Mouse (Mus musculus) midbrain, postnatal 0 days (tissue): ENCODE measurements around the gene Glrp1. TPM values are rescaled to one million over a fixed set of nuclear protein-coding genes. Genes with fewer than 3 reads are reported as not detected.

Experiments
- ATAC-seq: fragments of 200-750 bp; cut with Nextera tagmentation; 2 replicates; pipeline ENCODE4 v1.8.0; 2017; ENCODE audit warnings: moderate number of reproducible peaks, mild to moderate bottlenecking, moderate TSS enrichment, moderate library complexity; ENCODE audit not compliant: low FRiP score
- DNase-seq: peaks from one replicate; pipeline ENCODE4 v3.0.0-alpha.2; 2015; ENCODE audit warnings: low spot score
- H3K27ac ChIP-seq: fragments of 300-500 bp; sonication (generic); 2 replicates; pipeline ENCODE4 v1.5.1; 2014; ENCODE audit warnings: low read depth, mild to moderate bottlenecking, low read length, mixed read lengths
- H3K27me3 ChIP-seq: fragments of 300-500 bp; sonication (generic); 2 replicates; pipeline ENCODE4 v1.6.1; 2014; ENCODE audit warnings: low read length, control low read depth, mixed read lengths; ENCODE audit not compliant: insufficient read depth
- H3K36me3 ChIP-seq: fragments of 300-500 bp; sonication (generic); 2 replicates; pipeline ENCODE4 v1.6.1; 2014; ENCODE audit warnings: low read length, control low read depth, mixed read lengths; ENCODE audit not compliant: insufficient read depth
- H3K4me1 ChIP-seq: fragments of 300-500 bp; sonication (generic); 2 replicates; pipeline ENCODE4 v1.6.1; 2014; ENCODE audit warnings: mild to moderate bottlenecking, control low read depth, antibody characterized with exemption, low read length, mixed read lengths; ENCODE audit not compliant: insufficient read depth
- H3K4me2 ChIP-seq: fragments of 300-500 bp; sonication (generic); 2 replicates; pipeline ENCODE4 v1.6.1; 2014; ENCODE audit warnings: low read depth, mild to moderate bottlenecking, low read length, mixed read lengths; ENCODE audit not compliant: poor library complexity, severe bottlenecking
- H3K4me3 ChIP-seq: fragments of 300-500 bp; sonication (generic); 2 replicates; pipeline ENCODE4 v1.5.1; 2014; ENCODE audit warnings: low read depth, mild to moderate bottlenecking, low read length, moderate library complexity
- H3K9ac ChIP-seq: fragments of 300-500 bp; sonication (generic); replicated peaks from 2 replicates; pipeline ENCODE4 v1.6.1; 2014; ENCODE audit warnings: mild to moderate bottlenecking, low read length, moderate library complexity, mixed read lengths; ENCODE audit not compliant: poor library complexity, severe bottlenecking
- H3K9me3 ChIP-seq: fragments of 300-500 bp; sonication (generic); 2 replicates; pipeline ENCODE4 v1.6.1; 2016; ENCODE audit warnings: low read length, control low read depth
- CTCF ChIP-seq: IDR thresholded peaks from 2 replicates; pipeline ENCODE4 v1.5.1; 2016; ENCODE audit warnings: antibody characterized with exemption, mild to moderate bottlenecking
- WGBS: fragments of 180-500 bp; shearing (Covaris S2); extraction: QIAGEN DNeasy Blood & Tissue Kit; methylation state at CpG from one replicate; pipeline ENCODE4 v1.1.7; 2014; 5-methylcytosine and 5-hydroxymethylcytosine counted together
- polyA plus RNA-seq: library from polyadenylated mRNA; unstranded; fragments of >200 nt; fragmentation: Nextera tagmentation; extraction: Ambion mirVana; gene quantifications from 2 replicates; pipeline ENCODE4 v1.2.1, GENCODE M21; 2015
- total RNA-seq: library from RNA; depleted of rRNA; stranded (reverse); fragments of >200 nt; gene quantifications from 2 replicates; pipeline ENCODE4 v1.2.3, GENCODE M21; 2014; rRNA removed

Glrp1 gene
- total and polyA plus RNA-seq, 2 experiments from 2014 or later: 0.07 TPM; not detected in 1

DNA sequence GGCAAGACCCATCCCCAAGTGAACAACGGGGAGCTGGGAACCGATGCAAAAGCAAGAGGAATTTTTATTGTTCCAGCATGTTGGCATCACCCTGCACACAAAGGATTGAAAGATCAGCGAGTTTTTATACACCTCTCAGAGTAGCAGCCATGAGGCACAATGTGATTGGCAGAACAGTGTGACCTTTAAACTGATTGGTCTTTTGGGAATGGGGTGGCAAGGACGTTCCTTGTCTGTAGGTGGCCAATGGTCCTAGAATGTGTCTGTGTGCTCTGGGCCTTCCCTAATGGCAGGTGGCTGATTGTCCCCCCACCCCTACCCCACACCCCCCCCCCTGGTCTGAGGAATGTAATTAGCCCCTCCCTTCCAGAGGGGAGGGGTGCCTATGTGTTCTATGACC is 50.7 kb downstream of the Glrp1 start:
- 85% methylated on average over 4 of the region's 4 CpGs for WGBS
- DNase-seq: no peak
- TF ChIP-seq CTCF: no peak

DNA sequence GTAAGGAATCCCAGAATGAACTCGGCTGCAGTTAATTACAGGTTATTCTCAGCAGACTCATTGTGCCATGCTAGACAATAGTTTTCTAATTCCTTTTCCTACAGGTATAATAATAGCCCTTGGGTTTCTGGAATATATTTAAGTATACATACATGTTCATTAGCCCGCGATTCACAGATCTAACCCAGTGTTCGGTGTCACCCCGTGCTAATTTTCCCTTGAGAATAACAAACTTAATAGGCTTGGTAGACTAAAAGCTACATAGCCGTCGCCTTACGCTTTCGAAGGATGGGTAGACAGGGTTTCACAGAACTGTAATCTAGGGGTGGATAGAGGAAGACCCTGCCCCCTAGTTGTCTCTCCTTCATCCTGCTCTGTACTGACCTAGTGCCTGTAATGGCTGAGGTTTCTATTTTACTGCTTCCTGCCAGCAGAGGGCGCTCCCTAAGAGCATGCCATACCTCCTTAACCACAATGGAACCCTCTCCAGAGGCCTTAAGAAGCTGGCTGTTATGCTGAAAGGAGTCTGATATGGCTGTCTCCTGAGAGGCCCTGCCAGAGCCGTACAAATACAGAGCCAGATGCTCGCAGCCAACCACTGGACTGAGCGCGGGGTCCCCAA is 53.3 kb downstream of the Glrp1 start:
- H3K4me1 ChIP-seq: 0 out of 2 replicates have a peak, but pooled peaks cover 4% of the 10 kb centered on the region
- no peaks in the 10 kb centered on the region for H3K27me3 ChIP-seq
- 47% methylated on average over 14 of the region's 14 CpGs for WGBS
- 0 out of 2 replicates have a peak, but pooled peaks have one; percentile 55 for ATAC-seq
- TF ChIP-seq CTCF: peak; percentile 90
- no peak overlapping the region for H3K27ac ChIP-seq
- H3K4me3 ChIP-seq: no peak overlapping the region
- 0 out of 2 replicates have a peak, but pooled peaks cover 3% of the 10 kb centered on the region for H3K9me3 ChIP-seq
- H3K4me2 ChIP-seq: no peak overlapping the region
- no peak overlapping the region for H3K9ac ChIP-seq
- DNase-seq: peak; percentile 78
- no peaks in the 10 kb centered on the region for H3K36me3 ChIP-seq

More for the DNA sequence above, 50.7 kb downstream of the Glrp1 start:
- H3K9ac ChIP-seq: no peak overlapping the region
- H3K4me2 ChIP-seq: no peak overlapping the region
- H3K27ac ChIP-seq: no peak overlapping the region
- H3K4me1 ChIP-seq: 0 out of 2 replicates have a peak, but pooled peaks cover 4% of the 10 kb centered on the region
- H3K9me3 ChIP-seq: 0 out of 2 replicates have a peak, but pooled peaks cover 3% of the 10 kb centered on the region
- H3K27me3 ChIP-seq: no peaks in the 10 kb centered on the region
- H3K4me3 ChIP-seq: no peak overlapping the region
- no peaks in the 10 kb centered on the region for H3K36me3 ChIP-seq
- ATAC-seq: no peak

DNA sequence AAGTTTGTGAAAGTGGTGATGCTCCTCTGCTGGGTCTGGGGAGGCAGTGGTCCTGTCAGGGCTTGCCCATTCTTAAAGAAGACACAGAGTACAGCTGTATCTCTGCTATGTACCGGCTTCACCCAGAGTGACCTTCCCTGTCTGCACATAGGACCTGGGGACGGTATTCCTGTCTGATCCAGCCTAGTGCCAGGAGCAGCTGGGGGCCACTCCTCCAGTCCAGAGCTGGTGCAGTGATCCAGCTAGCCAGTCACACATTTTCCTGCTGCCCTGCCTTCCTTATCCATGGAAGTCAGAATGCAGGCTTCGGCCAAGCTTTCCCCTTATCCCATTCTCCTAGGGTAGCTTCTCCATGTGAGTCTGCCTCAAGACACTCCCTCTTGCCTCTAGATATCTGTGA is 54.1 kb downstream of the Glrp1 start:
- Histone ChIP-seq H3K9ac (no peak overlapping the region), H3K27ac (no peak overlapping the region), H3K4me3 (no peak overlapping the region), H3K4me2 (no peak overlapping the region), H3K27me3 (no peaks in the 10 kb centered on the region), H3K4me1 (0 out of 2 replicates have a peak, but pooled peaks cover 4% of the 10 kb centered on the region), H3K9me3 (0 out of 2 replicates have a peak, but pooled peaks cover 3% of the 10 kb centered on the region), H3K36me3 (no peaks in the 10 kb centered on the region)
- 64% methylated on average over 3 of the region's 3 CpGs for WGBS
- no peak for TF ChIP-seq CTCF
- no peak for DNase-seq
- no peak for ATAC-seq

DNA sequence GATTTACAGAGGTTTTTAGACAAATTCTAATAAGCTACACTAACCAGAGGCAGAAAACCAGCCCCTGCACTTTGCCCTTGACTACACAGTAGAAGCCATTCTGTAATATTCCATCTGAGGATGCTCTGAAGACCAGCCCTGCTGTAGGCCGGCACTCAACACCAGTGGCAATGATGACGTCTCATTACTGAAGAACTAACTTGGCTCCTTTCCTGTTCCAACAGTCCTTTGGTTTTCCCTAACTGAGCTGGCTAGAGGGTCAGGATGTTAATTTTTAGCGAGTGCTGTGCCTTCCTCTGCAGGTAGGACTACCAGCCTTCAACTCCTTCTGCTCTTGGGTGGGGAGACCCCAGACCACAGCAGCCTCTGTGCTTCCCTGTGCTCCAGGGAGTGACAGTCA is 55.2 kb downstream of the Glrp1 start:
- no peaks in the 10 kb centered on the region for H3K27me3 ChIP-seq
- no peak overlapping the region for H3K4me2 ChIP-seq
- ATAC-seq (no peak), DNase-seq (no peak)
- WGBS: 55% methylated on average over 3 of the region's 3 CpGs
- no peak overlapping the region for H3K4me3 ChIP-seq
- no peaks in the 10 kb centered on the region for H3K36me3 ChIP-seq
- no peak overlapping the region for H3K27ac ChIP-seq
- no peak for TF ChIP-seq CTCF
- no peak overlapping the region for H3K9ac ChIP-seq
- 0 out of 2 replicates have a peak, but pooled peaks cover 3% of the 10 kb centered on the region for H3K9me3 ChIP-seq
- 0 out of 2 replicates have a peak, but pooled peaks cover 4% of the 10 kb centered on the region for H3K4me1 ChIP-seq

DNA sequence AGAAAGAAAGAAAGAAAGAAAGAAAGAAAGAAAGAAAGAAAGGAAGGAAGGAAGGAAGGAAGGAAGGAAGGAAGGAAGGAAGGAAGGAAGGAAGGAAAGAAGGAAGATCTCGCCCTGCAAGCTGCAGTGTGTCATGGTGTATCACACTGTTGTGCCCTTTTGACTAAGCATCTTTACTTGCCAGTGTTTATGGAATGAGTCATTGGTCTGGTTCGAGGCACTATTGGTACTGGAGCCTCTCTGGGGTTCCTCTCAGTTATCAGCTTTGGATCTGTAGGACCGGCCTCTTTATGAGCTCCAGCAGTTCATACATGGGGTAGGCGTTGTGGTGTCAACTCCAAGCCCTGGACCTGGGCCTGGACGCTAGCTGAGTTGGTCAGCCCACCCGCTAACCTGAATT is 57.7 kb downstream of the Glrp1 start:
- no peak for ATAC-seq
- no peak for TF ChIP-seq CTCF
- WGBS: 90% methylated on average over 6 of the region's 6 CpGs

DNA sequence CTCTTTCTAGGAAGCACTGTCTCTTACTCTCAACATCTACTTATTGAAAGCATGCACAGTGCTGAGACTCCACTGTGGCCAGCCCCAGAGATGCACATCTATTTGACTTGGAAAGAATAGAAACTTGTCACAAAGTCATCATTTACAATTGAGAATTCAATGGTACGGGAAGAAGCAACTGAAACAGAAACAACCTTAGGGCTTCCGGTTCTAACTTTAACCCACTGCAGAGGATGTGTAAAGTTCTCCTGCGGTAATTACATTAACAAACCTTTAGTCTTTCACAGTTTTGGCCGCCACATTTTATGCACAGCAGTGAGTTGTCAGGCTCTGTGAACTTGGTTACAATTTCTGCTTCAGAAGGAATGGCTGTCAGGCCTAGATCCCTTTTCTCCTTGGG is 59.2 kb downstream of the Glrp1 start:
- no peak for ATAC-seq
- Histone ChIP-seq H3K27ac (no peak overlapping the region), H3K27me3 (no peaks in the 10 kb centered on the region), H3K4me1 (no peaks in the 10 kb centered on the region), H3K4me3 (no peak overlapping the region), H3K36me3 (no peaks in the 10 kb centered on the region), H3K4me2 (no peak overlapping the region), H3K9me3 (no peaks in the 10 kb centered on the region), H3K9ac (no peak overlapping the region)
- no peak for TF ChIP-seq CTCF
- WGBS: 78% methylated on average over 4 of the region's 4 CpGs
- DNase-seq: no peak

More for the DNA sequence above, 57.7 kb downstream of the Glrp1 start:
- Histone ChIP-seq H3K27me3 (no peaks in the 10 kb centered on the region), H3K4me2 (no peak overlapping the region), H3K4me3 (no peak overlapping the region), H3K9me3 (no peaks in the 10 kb centered on the region), H3K36me3 (no peaks in the 10 kb centered on the region), H3K9ac (no peak overlapping the region), H3K4me1 (0 out of 2 replicates have a peak, but pooled peaks cover 4% of the 10 kb centered on the region), H3K27ac (no peak overlapping the region)
- DNase-seq: no peak

Other genes starting within 250 kb of the Glrp1 start
- gene Hjurp, start 232.4 kb downstream of the Glrp1 start, total RNA-seq: 88.0 and 96.8 TPM in 2 replicates
- 42.3 and 45.9 TPM in 2 replicates for gene Hjurp, start 232.4 kb downstream of the Glrp1 start, polyA plus RNA-seq
- gene Trpm8, start 232.4 kb downstream of the Glrp1 start, total RNA-seq: 1.2 TPM in 2 replicates
- gene Trpm8, start 232.4 kb downstream of the Glrp1 start, polyA plus RNA-seq: 0.21 and 0.29 TPM in 2 replicates
- 2.8 TPM in 1 of 2 replicates, not detected in the other for gene Spp2, start 103.1 kb downstream of the Glrp1 start, total RNA-seq
- 1.3 and 2.4 TPM in 2 replicates for gene Spp2, start 103.1 kb downstream of the Glrp1 start, polyA plus RNA-seq
- 101 and 115 TPM in 2 replicates for gene Arl4c, start 192.2 kb upstream of the Glrp1 start, total RNA-seq
- gene Arl4c, start 192.2 kb upstream of the Glrp1 start, polyA plus RNA-seq: 44.4 and 47.4 TPM in 2 replicates